Mouse (Mus musculus) embryonic fibroblast, embryonic 13.5 days (primary cell): Measurements from ENCODE around the gene Odaph.

ENCODE experiments used
- CTCF ChIP-seq: IDR thresholded peaks from 2 replicates; pipeline ENCODE4 v1.5.1; 2011; ENCODE audit warnings: mild to moderate bottlenecking, control low read depth, low read length, moderate library complexity, borderline replicate concordance; ENCODE audit not compliant: insufficient read depth
- POLR2A ChIP-seq: IDR thresholded peaks from 2 replicates; pipeline ENCODE4 v1.6.1; 2011; ENCODE audit warnings: low read depth, mild to moderate bottlenecking, control low read depth, low read length, moderate library complexity

DNA sequence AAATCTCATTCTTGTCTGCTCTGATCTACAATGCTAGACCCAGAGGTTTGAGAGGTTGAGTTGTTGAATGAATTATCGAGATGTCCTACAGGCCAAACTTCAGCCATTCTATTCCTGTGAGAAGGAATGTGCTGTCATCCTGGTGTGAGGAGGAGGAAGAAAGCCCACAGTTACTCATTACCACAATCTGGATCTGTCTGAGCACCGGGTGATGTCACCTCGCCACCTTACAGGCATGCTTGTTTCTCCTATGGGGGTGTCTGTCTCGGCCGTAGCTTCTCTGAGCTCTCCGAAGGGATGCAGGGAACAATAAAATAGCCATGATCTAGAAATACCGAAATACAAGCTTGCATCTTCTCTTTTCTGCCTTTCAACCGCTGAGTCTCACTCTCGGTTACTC is 11.5 kb upstream of the Odaph start:
- TF ChIP-seq CTCF, result no peak
- no peak for TF ChIP-seq POLR2A
